Mouse (Mus musculus) hindbrain, embryonic 14.5 days (tissue): ENCODE results near the gene Pex14. TPM values are rescaled to one million over a fixed set of nuclear protein-coding genes. Genes with fewer than 3 reads are reported as not detected.
A peak's percentile ranks its signal among the peaks of the same experiment; 100 is the strongest.

Source experiments
- ATAC-seq: fragments of 200-750 bp; cut with Nextera tagmentation; 2 replicates; pipeline ENCODE4 v1.8.0; 2017; ENCODE audit warnings: moderate number of reproducible peaks, mild to moderate bottlenecking, moderate TSS enrichment, moderate library complexity; ENCODE audit not compliant: low FRiP score
- DNase-seq: peaks from one replicate; pipeline ENCODE4 v3.0.0-alpha.2; 2015; ENCODE audit warnings: low spot score
- H3K27ac ChIP-seq: fragments of 300-500 bp; sonication (generic); 2 replicates; pipeline ENCODE4 v1.5.1; 2014; ENCODE audit warnings: mild to moderate bottlenecking, moderate library complexity
- H3K27me3 ChIP-seq: fragments of 300-500 bp; sonication (generic); 2 replicates; pipeline ENCODE4 v1.6.1; 2014; ENCODE audit warnings: mild to moderate bottlenecking, low read length, mixed read lengths; ENCODE audit not compliant: control insufficient read depth, insufficient read depth
- H3K36me3 ChIP-seq: fragments of 300-500 bp; sonication (generic); replicated peaks from 2 replicates; pipeline ENCODE4 v1.6.1; 2014; ENCODE audit not compliant: control insufficient read depth, insufficient read depth
- H3K4me1 ChIP-seq: fragments of 300-500 bp; sonication (generic); replicated peaks from 2 replicates; pipeline ENCODE4 v1.6.1; 2014; ENCODE audit warnings: antibody characterized with exemption, low read length, mixed read lengths; ENCODE audit not compliant: control insufficient read depth, insufficient read depth
- H3K4me2 ChIP-seq: fragments of 300-500 bp; sonication (generic); replicated peaks from 2 replicates; pipeline ENCODE4 v1.6.1; 2014; ENCODE audit warnings: mild to moderate bottlenecking, moderate library complexity
- H3K4me3 ChIP-seq: fragments of 300-500 bp; sonication (generic); replicated peaks from 2 replicates; pipeline ENCODE4 v1.5.1; 2014; ENCODE audit warnings: mild to moderate bottlenecking, low read length
- H3K9ac ChIP-seq: fragments of 300-500 bp; sonication (generic); 2 replicates; pipeline ENCODE4 v1.6.1; 2014
- H3K9me3 ChIP-seq: fragments of 300-500 bp; sonication (generic); 2 replicates; pipeline ENCODE4 v1.6.1; 2016; ENCODE audit warnings: low read length; ENCODE audit not compliant: control insufficient read depth
- WGBS: fragments of 180-500 bp; shearing (Covaris S2); extraction: QIAGEN DNeasy Blood & Tissue Kit; methylation state at CpG from one replicate; pipeline ENCODE4 v1.1.7; 2014; 5-methylcytosine and 5-hydroxymethylcytosine counted together
- polyA plus RNA-seq: library from polyadenylated mRNA; unstranded; fragments of >200 nt; fragmentation: Nextera tagmentation; extraction: Ambion mirVana; gene quantifications from 2 replicates; pipeline ENCODE4 v1.2.1, GENCODE M21; 2014

Gene Pex14
- polyA plus RNA-seq, 1 experiment from 2014 or later, result 47.0 TPM

DNA sequence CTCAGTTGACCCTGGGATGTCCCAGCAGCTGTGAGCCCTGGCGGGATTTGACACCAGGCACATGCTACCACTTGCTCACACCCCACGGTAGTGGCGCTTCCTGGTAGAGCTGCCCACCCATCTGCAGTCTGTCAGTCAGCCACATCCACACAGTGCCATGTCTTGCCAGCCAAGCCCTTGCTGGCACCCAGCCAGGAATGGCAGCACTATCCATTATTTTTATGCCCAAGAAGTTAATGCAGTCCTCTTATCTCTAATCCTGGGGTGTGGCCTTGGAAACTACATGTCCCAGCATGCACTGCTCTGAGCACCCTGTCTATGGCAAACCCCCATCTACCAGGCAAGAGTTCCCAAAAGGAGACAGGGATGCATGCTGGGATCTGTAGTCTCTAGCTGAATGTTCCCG, 154.2 kb downstream of the Pex14 start:
- peaks cover 12% of the 10 kb centered on the region for H3K4me1 ChIP-seq
- no peak overlapping the region for H3K27ac ChIP-seq
- no peak overlapping the region for H3K9ac ChIP-seq
- DNase-seq (no peak), ATAC-seq (no peak)
- no peak overlapping the region for H3K4me3 ChIP-seq
- H3K9me3 ChIP-seq, result no peaks in the 10 kb centered on the region
- no peaks in the 10 kb centered on the region for H3K36me3 ChIP-seq
- no peak overlapping the region for H3K4me2 ChIP-seq
- WGBS, result 73% methylated on average over 4 of the region's 4 CpGs
- H3K27me3 ChIP-seq, result peaks cover 8% of the 10 kb centered on the region; the same call in 1 of the 2 replicates

DNA sequence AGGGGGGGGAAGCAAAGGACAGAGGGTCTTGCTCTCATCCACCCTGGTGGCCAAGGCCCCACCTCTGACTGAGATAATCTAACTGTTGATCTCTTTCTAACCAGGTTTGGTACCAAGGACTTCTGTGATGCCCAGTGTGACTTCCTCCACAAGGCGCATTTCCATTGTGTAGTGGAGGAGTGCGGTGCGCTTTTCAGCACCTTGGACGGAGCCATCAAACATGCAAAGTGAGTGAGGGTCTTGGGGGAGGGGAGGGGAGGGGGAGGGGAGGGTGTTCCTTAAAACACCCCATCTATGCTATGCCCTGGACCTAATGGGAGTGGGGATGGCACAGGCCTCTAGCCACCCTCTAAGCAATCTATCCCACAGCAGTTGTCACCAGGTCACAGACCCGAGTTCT, 156.6 kb downstream of the Pex14 start:
- no peaks in the 10 kb centered on the region for H3K36me3 ChIP-seq
- no peak overlapping the region for H3K4me2 ChIP-seq
- no peak overlapping the region for H3K27ac ChIP-seq
- H3K9ac ChIP-seq, result no peak overlapping the region
- H3K9me3 ChIP-seq, result no peaks in the 10 kb centered on the region
- H3K4me3 ChIP-seq, result no peak overlapping the region
- 34% methylated on average over 5 of the region's 5 CpGs for WGBS
- DNase-seq (no peak), ATAC-seq (no peak)
- peaks cover 15% of the 10 kb centered on the region for H3K4me1 ChIP-seq
- H3K27me3 ChIP-seq, result peaks cover 9% of the 10 kb centered on the region; the same call in 1 of the 2 replicates

DNA sequence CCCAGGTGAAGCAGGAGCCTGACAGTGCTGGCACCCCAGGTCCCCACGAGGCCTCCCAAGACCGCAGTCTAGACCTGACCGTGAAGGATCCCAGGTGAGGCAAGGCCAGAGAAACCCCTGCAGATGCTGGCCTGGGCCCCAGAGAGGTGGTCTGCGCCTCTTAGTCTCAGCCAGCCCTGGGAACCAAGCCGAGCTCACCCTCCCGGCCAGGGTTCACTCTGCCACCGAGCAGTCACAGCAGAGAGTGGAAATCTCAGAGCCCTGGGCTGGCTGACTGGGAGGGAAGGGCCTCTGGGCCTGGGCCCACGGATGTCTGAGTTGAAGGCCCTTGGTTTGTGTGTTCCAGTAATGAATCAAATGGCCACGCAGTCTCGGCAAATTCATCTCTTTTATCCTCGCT, 158.4 kb downstream of the Pex14 start:
- Histone ChIP-seq H3K27me3 (peaks cover 11% of the 10 kb centered on the region; the same call in 1 of the 2 replicates), H3K9me3 (no peaks in the 10 kb centered on the region), H3K4me1 (peaks cover 15% of the 10 kb centered on the region), H3K36me3 (no peaks in the 10 kb centered on the region), H3K4me3 (no peak overlapping the region), H3K4me2 (peak overlapping the region; percentile 38; the same call in 1 of the 2 replicates), H3K27ac (peak overlapping the region; percentile 44), H3K9ac (0 out of 2 replicates have a peak overlapping the region, but pooled peaks have one; percentile 29)
- DNase-seq, result no peak
- WGBS, result 36% methylated on average over 11 of the region's 11 CpGs
- ATAC-seq, result no peak

DNA sequence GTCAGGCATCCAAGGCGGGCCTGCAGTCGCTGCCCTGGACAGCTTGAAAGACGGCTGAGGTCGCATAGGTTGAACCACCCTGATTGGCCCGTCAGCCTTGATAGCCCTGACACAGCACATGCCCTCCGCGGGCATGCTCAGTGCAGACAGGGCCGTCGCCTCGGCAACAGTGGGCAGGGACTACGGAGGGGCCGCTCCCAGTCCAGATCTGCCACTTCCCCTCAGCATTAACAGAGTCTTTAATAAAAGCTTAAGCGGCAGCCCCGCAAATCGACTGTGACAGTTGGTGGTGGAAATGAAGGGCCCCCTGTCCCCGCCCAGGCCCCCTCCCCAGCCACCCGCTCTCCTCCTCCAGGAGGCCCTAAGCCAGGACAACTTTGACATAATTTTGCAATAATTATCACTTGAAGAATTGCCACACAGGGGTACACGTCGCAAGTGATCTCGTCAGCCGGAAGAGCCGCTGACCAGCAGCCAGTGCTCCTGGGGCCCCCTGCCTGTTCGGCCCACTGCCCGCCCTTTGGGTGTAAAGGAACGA, 158.9 kb downstream of the Pex14 start:
- Histone ChIP-seq H3K9me3 (no peaks in the 10 kb centered on the region), H3K9ac (peak overlapping the region; percentile 33; the same call in 1 of the 2 replicates), H3K4me3 (no peak overlapping the region), H3K36me3 (no peaks in the 10 kb centered on the region), H3K27me3 (peaks cover 15% of the 10 kb centered on the region; the same call in 1 of the 2 replicates), H3K4me2 (peak overlapping the region; percentile 38), H3K27ac (peak overlapping the region; percentile 44), H3K4me1 (peaks cover 15% of the 10 kb centered on the region)
- DNase-seq (peak; percentile 65), ATAC-seq (peak; percentile 84)
- WGBS, result 6% methylated on average over 25 of the region's 25 CpGs

DNA sequence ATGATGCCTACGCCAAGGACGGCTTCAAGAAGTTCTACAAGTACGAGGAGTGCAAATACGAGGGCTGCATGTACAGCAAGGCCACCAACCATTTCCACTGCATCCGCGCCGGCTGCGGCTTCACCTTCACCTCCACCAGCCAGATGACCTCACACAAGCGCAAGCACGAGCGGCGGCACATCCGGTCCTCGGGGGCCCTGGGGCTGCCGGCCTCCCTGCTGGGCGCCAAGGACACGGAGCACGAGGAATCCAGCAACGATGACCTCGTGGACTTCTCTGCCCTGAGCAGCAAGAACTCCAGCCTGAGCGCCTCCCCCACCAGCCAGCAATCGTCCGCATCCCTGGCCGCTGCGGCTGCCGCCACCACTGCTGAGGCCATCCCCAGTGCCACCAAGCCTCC, 161.1 kb downstream of the Pex14 start:
- Histone ChIP-seq H3K27me3 (peaks cover 15% of the 10 kb centered on the region; the same call in 1 of the 2 replicates), H3K27ac (no peak overlapping the region)
- ATAC-seq, result no peak

DNA sequence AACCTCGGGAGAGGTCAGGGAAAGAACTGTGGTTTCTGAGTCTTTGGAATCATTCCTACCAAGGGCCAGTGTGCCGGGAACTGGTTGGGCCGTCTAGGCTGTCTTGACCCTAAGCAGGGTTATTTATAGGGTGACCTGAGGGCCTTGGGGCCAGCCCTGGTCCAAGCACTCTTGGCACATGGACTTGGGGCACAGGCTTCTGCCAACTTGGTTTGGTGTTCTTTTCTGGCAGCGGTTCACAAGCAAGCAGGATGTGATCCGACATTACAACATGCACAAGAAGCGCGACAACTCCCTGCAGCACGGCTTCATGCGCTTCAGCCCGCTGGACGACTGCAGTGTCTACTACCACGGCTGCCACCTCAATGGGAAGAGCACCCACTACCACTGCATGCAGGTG, 162.9 kb downstream of the Pex14 start:
- no peak overlapping the region for H3K27ac ChIP-seq
- DNase-seq (no peak), ATAC-seq (no peak)
- 92% methylated on average over 12 of the region's 12 CpGs for WGBS
- no peaks in the 10 kb centered on the region for H3K9me3 ChIP-seq
- no peak overlapping the region for H3K4me3 ChIP-seq
- no peak overlapping the region for H3K4me2 ChIP-seq
- no peaks in the 10 kb centered on the region for H3K36me3 ChIP-seq
- H3K4me1 ChIP-seq, result peaks cover 27% of the 10 kb centered on the region
- H3K27me3 ChIP-seq, result peaks cover 15% of the 10 kb centered on the region; the same call in 1 of the 2 replicates
- no peak overlapping the region for H3K9ac ChIP-seq

More for the DNA sequence above, 161.1 kb downstream of the Pex14 start:
- Histone ChIP-seq H3K9ac (no peak overlapping the region), H3K4me3 (no peak overlapping the region), H3K36me3 (no peaks in the 10 kb centered on the region), H3K9me3 (no peaks in the 10 kb centered on the region), H3K4me2 (no peak overlapping the region), H3K4me1 (peaks cover 25% of the 10 kb centered on the region)
- WGBS, result 76% methylated on average over 26 of the region's 26 CpGs
- no peak for DNase-seq

DNA sequence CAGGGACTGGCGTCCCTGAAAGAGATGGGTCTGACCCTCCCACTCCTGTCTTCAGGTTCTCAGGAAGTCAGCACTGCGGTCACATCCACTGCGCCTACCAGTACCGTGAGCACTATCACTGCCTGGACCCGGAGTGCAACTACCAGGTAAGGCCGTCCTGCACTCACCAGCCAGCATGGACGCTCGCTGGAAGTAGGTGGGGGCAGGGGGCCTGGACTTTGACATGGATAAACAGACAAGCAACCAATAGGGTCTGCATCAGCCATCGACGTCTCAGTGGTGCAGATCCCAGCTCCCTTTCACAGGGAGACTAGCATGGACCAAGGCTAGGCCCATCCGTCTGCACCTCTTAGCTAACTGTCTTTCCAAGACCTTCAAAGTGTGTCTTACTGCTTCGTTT, 163.6 kb downstream of the Pex14 start:
- peaks cover 27% of the 10 kb centered on the region for H3K4me1 ChIP-seq
- no peak overlapping the region for H3K4me3 ChIP-seq
- peaks cover 15% of the 10 kb centered on the region; the same call in 1 of the 2 replicates for H3K27me3 ChIP-seq
- no peaks in the 10 kb centered on the region for H3K36me3 ChIP-seq
- H3K9me3 ChIP-seq, result no peaks in the 10 kb centered on the region
- no peak overlapping the region for H3K27ac ChIP-seq
- no peak overlapping the region for H3K9ac ChIP-seq
- DNase-seq (no peak), ATAC-seq (no peak)
- H3K4me2 ChIP-seq, result no peak overlapping the region
- 89% methylated on average over 12 of the region's 12 CpGs for WGBS

DNA sequence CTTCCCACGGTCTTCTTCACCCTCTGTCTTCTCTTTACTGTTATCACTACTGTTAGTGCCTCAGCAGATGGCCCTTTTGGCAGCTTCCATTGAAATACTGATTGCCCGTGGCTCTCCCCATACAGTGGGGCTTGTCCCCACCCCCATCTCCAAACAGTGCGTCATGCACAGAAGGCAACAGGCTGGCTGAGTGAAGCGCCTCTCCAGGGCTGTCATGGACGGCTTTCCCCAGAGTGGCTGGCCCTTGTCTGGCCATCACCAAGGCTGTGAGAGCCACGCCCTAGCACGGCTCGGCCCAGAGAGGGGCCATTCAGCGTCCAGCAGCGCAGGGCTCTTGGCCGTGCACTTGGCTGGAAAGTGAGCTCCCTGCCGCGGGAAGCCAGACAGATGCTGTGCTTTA, 164.5 kb downstream of the Pex14 start:
- Histone ChIP-seq H3K27me3 (peaks cover 15% of the 10 kb centered on the region; the same call in 1 of the 2 replicates), H3K36me3 (no peaks in the 10 kb centered on the region), H3K4me1 (peaks cover 27% of the 10 kb centered on the region), H3K27ac (no peak overlapping the region), H3K4me3 (no peak overlapping the region), H3K4me2 (no peak overlapping the region), H3K9ac (no peak overlapping the region), H3K9me3 (no peaks in the 10 kb centered on the region)
- DNase-seq (no peak), ATAC-seq (peak; percentile 31; the same call in 1 of the 2 replicates)
- WGBS, result 24% methylated on average over 13 of the region's 13 CpGs

DNA sequence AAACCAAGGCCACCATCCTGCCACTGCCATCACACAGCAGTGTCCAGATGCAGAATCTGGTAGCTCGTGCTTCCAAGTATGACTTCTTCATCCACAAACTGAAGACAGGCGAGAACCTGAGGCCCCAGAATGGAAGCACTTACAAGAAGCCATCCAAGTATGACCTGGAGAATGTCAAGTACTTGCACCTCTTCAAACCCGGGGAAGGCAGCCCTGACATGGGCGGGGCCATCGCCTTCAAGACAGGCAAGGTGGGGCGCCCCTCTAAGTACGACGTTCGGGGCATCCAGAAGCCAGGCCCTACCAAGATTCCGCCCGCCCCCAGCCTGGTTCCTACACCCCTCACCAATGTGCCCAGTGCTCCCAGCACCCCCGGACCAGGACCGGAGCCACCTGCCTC, 166.6 kb downstream of the Pex14 start:
- no peaks in the 10 kb centered on the region for H3K36me3 ChIP-seq
- no peak overlapping the region for H3K9ac ChIP-seq
- H3K9me3 ChIP-seq, result no peaks in the 10 kb centered on the region
- H3K4me1 ChIP-seq, result peaks cover 32% of the 10 kb centered on the region
- no peak overlapping the region for H3K4me3 ChIP-seq
- ATAC-seq (no peak), DNase-seq (no peak)
- WGBS, result 93% methylated on average over 13 of the region's 13 CpGs
- H3K4me2 ChIP-seq, result no peak overlapping the region
- H3K27me3 ChIP-seq, result peaks cover 9% of the 10 kb centered on the region; the same call in 1 of the 2 replicates
- H3K27ac ChIP-seq, result no peak overlapping the region
